Mouse (Mus musculus): ENCODE measurements around the gene Gemin7. TPM values are rescaled to one million over a fixed set of nuclear protein-coding genes. Genes with fewer than 3 reads are reported as not detected.

The Gemin7 gene
- total RNA-seq, 2 experiments from 2014 or later = 41.3 to 42.5 TPM

DNA sequence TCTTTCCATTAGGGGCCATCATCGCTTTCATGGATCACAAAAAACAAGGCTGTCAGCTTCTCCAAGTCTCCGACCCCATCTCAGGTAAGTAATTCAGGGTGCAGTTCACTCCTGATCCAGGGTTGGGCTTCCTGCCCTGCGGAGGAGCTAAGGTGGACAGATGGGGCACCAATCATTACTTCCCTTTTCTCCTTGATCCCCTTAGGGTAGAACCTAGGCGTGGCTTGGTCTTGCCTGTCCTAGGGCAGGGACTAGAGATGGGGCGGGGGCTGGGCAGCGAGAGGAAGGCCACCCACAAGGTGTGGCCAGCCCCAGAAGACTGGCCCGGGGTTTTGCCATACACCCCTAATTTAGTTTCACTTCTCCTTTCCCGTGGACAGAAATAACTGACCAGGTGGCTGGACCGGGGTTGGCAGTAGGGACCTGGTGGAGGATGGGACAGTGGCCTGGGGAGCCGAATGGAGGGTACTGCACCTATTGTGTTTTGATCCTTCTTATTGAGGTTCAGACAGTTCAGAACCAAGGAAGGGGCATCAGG lies 551 bp upstream of the Gemin7 start:
- no peak for DNase-seq (ENCODE audit: low spot score in 2 of 2)

DNA sequence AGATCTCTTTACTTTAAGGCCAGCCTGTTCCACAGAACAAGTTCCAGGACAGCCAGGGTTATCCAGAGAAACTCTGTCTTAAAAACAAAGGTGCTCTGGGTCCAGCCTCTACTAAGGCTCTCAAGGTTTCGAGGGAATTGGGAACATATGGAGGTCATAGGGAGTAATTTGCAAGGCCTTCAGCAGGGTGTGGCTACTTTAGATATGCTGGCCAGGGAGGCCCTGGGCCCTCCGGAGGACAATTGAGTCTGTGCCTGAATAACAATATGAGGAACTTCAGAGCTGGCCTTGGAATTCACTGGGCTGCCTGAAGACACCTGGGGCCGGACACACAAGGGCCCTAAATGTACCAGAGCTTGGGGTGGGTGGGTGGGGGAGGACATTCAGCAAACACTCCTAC lies 1.8 kb downstream of the Gemin7 start:
- DNase-seq (ENCODE audit: low spot score in 2 of 2) = no peak

DNA sequence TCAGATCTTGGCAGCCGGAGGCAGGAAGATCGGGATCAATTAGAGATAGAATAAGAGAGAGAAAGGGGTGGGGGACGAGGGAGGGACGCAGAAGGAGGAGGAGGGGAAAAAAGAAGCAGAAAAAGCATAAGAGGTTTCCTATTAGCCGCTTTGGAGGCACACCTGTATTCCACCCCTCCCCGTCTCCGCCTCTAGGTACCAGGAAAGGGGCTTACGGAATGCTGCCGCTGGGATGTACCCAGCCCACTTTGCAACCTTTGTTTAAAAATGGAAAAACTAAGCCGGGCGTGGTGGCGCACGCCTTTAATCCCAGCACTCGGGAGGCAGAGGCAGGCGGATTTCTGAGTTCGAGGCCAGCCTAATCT lies 3.6 kb downstream of the Gemin7 start:
- no peak for DNase-seq (ENCODE audit: low spot score in 2 of 2)

DNA sequence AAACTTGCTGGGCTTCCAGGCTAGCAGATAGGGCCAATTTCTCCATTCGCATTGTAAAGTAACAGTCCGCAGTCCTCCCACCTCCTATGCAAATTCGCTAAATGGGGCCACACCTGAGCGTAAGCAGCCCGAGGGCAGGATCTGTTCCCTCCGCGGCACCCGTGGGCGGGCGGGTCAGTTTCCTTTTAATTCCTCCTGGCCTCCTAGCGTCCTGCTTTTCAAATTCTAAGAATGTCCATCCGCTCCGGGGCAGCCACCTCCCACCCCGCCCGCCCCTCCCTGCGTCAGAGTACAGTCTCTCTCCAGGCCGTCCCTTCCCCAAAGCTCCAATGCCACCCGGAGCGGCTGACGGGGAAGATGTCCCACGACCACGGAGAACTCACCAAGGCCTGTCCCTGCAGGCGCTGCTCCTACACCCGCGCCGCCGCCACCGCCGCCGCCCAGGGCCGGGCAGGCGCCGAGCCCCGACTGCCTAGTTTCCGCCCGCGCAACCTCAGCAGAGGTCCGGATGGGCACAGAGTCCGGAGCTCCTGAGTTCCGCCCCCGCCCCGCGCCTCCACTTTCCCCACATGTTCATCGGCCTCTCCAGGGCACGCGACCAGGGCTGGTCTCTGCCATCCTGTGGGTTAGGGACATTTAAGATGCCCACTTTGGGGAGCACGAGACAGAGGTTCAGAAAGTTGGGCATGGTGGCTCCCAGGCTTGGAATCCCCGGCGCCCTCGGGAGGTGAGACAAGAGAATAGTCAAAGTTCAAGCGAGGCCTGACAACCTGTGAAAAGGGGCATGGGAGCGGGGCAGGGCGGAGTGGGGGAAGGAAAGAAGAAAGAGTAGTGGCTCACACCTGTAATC lies 4.2 kb downstream of the Gemin7 start:
- DNase-seq (ENCODE audit: low spot score in 2 of 2) = peak; percentile 77 to 83

DNA sequence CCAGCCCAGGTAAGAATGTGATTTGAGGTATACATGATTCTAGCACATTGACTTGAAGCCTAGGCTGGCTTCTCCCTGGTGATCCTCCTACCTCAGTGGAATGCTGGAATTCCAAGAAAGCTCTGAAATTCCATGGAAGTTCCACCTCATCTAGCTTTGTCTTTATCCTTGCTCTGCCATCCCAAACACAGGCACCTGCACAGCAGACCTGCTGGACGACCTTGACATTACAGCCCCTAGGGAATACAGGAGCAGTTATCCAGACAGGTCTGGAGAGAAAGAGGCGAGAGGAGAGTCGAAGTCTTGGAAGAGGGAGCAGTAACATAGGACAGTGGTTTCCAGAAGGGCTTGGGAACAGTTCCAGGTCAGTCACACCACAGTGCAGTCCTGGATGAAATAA lies 7.7 kb downstream of the Gemin7 start:
- no peak for DNase-seq (ENCODE audit: low spot score in 2 of 2)

DNA sequence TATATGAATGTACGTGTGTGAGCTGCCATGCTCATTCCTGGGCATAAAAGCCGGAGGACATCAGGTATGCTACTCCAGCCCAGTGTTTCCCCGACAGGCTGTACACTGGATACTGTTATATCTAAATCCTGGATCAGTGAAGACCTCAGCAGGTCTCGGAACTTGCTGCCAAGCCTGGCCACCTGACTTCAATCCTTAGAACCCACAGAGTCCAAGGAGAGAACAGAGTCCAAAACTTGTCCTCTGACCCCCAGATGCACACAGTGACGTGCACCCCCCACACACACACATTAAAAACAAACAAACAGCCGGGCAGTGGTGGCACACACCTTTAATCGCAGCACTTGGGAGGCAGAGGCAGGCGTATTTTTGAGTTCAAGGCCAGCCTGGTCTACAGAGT lies 10.0 kb downstream of the Gemin7 start:
- DNase-seq (ENCODE audit: low spot score in 2 of 2) = no peak

DNA sequence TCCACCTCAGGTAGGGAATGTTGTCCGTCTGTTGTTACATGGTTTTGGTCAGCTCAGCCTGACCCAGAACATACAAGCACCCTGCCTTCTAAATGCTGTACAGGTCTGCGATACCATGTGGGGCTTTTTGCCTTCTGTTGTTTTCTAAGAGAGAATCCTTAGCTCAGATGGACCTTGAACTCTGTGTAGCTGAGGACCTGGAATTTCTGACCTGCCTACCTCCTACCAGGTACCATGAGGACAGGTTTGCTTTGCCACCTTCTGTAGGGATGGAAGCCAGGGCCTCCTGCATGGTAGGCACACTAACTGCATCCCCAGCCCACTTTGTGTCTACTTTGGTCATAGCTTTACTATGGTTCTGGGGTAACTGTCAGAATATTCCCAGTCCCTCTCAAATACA lies 11.6 kb downstream of the Gemin7 start:
- DNase-seq (ENCODE audit: low spot score in 2 of 2) = no peak

DNA sequence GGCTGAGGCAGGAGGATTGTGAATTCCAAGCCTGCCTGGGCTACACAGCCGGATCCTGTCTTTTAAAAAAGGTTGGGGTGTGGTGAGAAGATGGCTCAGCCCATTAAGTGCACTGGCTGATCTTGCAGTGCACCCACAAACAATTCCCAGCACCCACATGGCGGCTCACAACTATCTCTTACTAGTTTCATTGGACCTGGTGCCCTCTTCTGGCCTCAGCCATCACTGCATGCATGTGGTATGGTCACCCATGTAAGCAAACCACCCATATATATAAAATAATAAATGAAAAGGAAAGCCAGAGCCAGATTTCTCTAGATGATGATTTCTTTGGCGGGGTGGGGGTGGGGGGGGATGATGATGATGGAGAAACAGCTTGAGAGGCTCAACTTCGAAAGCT lies 12.9 kb downstream of the Gemin7 start:
- no peak for DNase-seq (ENCODE audit: low spot score in 2 of 2)

DNA sequence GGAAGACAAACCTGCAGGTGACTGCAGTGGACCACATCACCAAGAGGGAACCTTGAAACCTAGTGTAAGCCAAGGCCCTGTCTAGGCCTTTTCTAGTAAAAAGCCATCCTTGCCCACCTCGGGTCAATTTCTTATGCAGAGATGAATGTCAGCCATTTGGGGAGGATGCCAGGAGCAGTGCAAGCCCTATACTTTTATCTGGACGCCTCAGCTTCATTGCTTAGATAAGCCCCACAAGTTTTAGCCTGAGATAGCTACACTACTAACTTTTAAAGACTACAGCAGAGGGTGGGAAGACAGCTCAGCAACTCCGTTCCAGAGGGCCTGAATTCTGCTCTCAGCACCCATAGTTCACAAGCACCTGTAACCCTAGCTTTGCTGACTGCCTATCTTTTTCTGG lies 13.5 kb downstream of the Gemin7 start:
- DNase-seq (ENCODE audit: low spot score in 2 of 2) = no peak

DNA sequence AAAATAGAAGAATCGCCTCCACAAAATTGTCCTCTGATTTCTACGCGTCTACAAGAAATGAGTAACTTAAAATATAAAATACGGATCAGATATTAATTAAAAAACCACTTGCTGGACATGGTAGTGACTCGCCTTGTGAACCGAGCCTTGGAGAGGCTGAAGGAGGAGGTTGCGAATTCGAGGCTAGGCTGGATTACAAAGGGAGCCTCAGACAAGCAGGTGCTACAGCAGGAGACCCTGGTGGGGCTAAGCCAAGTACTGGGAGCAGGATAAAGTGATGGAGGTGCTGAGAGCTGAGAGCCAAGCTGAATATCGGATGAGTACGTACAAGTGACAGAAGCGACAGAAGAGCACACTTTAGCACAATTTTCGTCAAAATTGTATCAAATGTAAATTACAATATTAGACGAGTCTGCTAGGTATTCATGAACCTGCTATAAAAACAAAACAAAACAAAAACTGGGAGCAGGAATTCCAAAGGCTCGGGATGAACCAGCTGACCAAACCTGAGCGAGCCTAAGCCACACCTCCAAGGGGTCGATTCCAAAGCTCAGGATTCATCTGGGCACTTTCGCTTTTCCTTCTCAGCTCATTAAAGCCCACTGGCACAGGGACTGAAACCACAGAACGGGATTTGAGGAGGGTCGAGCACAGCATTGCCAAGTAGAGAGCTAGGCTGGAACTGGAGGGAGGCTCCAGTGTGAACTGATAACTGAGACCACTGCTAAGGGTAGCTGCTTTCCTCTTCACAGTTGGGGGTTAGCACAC lies 14.6 kb downstream of the Gemin7 start, which contains the start of gene Ppp1r37:
Gene Ppp1r37, minus strand, starts transcription at position 434 of the 768 bp plus-strand sequence.
- peak in 1 of 2 experiments; percentile 22 for DNase-seq (ENCODE audit: low spot score in 2 of 2)

DNA sequence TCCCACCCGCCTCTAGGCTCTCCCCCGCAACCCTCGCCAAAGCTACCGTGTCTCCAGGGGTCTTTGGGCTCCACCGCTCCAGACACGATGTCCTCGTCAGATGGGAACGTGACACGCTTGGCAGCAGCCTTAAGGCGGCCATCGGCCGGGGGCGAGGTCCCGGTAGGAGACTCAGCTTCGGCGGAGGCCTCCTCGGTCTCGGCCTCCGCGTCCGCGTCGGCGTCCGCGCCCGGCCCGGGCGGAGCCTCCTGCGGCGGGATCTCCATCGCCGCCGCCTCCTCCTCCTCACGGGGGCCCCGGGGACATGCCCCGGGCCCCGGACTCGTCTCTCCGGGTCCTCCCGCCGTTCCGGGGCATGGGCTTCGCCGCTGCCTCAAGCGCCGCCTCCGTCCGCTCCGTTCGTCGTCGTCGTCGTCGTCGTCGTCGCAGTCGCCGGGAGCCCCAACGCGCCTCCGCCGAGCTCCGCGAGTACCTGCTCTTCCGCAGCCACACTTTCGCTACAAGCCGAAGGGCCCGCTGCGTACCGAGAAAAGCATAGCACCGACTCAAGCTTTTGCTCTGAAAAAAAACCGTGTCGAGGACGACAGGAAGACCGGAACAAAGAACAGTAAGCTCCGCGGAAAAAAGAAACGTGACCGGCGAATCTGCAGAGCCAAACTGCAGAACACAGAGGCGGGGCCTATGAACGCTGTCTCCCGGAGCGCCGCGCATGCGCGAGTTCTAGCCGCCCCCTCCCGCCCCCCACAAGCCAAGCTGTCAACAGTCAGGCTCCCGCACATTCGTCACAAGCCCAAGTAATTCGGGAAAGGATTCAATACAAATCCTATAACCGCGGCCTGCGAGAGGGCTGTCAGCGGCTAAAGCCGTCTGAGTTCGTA lies 15.4 kb downstream of the Gemin7 start:
- DNase-seq (ENCODE audit: low spot score in 2 of 2) = peak; percentile 89 to 92

DNA sequence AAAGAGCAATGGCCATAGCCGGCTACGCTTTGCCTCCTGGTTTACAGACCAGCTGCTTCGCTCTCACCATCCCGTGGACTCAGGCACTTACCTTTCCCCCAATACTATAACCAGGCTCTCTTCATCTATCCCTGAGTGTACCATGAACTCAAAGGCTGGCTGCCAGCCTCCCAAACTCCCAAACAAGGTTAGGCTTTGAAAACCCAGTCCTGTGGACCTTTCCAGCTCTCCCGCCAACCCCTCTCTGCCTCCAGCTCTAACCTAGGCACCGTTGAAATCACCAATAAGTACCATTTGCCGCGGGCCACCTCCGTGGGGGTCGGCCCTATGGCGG lies 16.0 kb downstream of the Gemin7 start:
- DNase-seq (ENCODE audit: low spot score in 2 of 2) = no peak

DNA sequence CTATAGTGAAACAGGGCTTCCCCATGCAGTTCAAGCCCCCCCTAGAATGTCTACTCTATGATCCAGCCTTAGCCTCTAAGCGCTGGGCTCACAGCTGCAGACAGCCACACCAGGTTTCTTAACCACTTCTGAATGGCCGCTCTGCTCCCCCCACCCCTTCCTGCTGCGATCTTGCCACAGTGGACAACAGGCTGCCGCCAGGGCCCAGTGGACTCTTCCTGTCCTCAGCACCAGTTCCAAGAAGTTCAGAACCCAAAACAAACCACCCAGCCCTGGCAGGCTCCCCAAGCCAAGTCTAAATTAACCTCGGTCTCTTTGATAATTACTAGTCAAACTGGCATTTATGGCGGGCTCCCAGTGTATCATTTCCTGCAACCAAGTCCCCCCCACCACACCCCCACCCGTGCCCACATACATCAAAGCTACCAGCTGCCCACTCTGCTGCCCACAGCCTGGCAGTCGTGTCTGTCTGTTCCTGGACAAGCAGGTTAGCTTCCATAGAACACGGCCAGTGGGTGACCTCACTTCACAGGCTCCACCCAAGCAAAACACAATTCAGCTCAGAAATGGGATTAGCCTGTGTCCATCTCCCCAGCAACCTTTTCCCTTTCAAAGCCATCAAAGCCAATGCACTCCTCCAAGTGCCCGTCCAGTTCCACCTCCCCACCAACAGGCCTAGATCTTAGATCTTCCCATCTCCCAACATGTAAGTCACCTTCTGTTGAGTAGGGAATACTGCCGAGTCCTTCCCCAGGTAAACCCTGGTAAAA lies 16.7 kb downstream of the Gemin7 start:
- DNase-seq (ENCODE audit: low spot score in 2 of 2) = peak in 1 of 2 experiments; percentile 14

DNA sequence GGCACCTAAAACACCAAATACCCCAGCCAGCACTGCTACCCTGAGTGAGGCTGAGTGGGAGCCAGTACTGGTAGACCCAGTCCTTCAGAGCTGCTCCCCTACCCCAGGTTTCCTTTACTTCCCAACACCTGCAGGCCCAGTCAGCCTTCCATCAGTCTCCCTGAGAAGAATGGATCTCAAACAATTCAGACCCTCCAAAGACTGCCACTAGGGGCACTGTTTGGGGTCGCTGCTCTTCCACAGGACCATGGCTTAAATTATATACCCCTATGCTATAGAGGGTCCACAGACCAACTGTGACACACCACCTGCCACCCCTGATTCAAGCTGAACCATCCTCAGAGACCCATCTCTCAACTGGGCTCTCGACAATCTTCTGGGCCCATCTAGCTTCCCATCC lies 18.4 kb downstream of the Gemin7 start:
- DNase-seq (ENCODE audit: low spot score in 2 of 2) = no peak

DNA sequence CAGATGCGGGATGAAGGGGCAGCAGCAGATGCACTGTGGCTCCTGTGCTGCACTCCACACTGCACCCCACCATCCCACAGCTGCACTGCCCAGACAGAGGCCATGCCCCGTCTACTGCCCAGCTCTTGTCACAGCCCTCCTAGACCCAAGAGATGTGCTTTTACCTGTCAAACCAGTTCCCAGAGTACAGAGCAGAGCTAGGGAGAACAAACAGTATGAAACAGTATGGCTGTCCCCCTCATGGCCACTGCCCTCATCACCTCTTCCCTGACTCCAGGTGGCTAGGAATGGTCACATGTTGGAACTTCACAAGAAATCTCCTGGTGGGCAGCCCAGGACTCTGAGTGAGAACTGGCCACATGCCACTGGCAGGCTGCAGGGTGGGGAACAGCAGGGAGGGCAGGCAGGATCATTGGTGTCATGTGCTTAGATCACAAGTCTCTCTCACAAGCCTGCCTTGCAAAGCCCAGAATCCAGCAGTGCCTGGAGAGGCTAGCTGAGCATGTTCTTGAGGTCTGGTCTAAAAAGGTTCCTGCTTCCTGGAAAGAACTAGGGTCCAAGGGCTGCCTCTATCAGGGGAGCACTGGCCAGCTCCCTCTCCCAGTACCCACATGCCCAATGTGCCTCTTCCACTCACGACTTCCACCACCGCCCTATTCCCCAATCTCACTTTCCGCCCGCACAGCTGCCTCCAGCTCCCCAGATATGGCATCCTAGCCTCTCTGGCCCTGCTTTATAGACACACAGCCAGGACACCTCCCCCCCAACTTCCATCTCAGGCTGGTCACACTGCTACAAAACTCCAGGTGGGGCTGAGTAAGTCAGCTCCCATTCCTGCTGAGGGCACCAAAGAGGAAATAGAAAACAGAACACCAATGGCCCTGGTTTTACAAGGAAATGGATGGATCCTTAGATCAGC lies 19.2 kb downstream of the Gemin7 start:
- DNase-seq (ENCODE audit: low spot score in 2 of 2) = no peak

DNA sequence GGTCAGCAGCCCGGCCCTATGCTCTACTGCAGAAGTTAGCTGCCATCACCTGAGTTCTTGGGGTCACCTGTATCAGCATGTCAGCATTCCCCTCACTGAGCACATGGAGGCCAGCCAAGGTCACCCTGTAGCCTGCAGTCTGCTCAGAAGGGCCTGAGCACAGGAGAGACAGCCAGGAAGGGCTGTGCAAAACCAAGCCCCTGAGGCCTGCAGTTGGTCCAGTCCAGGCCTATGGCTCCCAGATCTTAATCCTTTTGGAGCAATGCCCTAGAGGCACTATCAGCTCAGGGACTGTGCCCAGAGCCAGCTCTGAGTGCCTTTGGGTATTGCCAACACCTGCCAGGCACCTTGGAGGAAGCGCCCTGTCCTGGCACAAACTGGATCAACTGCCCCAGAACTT lies 20.3 kb downstream of the Gemin7 start:
- no peak for DNase-seq (ENCODE audit: low spot score in 2 of 2)

DNA sequence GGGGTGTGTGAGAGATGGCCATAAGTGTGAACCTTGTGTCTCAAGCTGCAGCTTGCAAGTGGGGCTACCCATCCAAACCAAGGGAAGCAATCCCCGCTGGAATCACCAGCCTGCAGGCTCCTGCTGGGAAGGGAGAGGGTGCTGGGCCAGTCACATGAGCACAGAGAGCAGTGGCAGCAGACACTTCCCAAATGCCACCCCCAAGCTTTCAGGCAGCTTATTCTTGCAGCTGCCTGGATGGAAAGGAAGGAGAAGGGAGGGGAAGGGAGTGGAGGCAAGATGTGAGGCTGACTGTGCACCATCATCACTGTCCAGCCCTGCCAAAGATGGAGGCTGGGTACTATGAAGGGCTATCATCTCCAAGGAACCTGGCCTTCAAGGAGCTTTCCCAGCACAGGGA lies 23.2 kb downstream of the Gemin7 start:
- DNase-seq (ENCODE audit: low spot score in 2 of 2) = no peak

DNA sequence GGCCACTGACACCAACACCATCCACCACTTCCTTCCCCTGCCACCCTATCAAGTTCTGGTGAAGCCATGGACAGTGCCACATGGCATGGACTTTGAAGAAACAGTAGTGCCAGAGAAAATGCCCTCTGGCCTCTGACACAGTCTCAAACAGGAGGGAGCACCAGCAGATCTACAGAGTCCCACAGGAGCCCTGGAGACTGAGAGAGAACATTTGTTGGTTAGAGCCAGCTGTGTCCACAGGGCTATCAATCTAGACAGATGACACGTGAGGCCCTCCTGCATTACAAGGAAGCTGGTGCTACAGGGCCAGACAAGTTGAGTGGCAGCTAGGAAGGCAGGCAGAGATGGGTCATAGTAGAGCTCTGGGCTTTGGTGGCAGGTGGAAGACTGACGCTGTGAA lies 25.0 kb downstream of the Gemin7 start:
- DNase-seq (ENCODE audit: low spot score in 2 of 2) = no peak

DNA sequence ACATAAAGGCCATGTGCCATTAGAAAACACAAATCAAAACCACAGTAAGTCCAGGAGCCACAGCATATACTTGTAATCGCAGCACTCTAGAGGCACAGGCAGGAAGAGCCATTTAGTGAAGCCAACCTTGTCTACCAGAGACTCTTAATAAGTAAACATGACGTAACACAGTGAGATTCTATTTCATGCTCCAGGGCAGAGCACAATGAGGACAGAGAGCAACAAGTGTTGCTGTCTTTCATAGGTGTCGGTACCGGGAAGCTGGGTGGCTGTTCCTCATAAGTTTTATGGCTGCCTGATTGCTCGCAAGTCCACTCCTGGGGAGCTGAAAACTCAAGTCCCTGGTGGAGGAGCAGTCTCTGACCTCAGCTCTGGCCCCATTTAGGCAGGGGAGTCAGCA lies 25.8 kb downstream of the Gemin7 start:
- DNase-seq (ENCODE audit: low spot score in 2 of 2) = no peak

DNA sequence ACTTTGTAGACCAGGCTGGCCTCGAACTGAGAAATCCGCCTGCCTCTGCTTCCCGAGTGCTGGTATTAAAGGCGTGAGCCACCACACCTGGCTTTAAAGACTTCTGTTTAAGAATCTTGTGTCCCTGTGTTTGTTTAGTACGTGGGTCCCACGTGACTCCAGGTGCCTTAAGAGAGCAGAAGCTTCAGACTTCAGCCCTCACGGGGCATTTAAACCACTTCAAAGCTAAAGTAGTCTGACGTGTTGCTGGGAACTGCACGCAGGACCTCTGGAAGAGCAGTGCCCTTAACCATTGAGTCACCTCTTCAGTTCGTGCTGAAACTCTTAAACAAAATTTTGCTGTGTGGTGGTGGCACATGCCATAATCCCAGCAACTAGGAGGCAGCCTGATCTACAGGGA lies 28.0 kb downstream of the Gemin7 start:
- DNase-seq (ENCODE audit: low spot score in 2 of 2) = no peak
